Mouse (Mus musculus) erythroblast, embryonic 14.5 days (primary cell): ENCODE measurements around the gene C530025M09Rik. TPM values are rescaled to one million over a fixed set of nuclear protein-coding genes. Genes with fewer than 3 reads are reported as not detected.

Experiments
- H3K27me3 ChIP-seq: 2 replicates; pipeline ENCODE4 v1.6.1; 2012; ENCODE audit warnings: inconsistent platforms; ENCODE audit not compliant: control insufficient read depth
- H3K36me3 ChIP-seq: 2 replicates; pipeline ENCODE4 v1.6.1; 2012; ENCODE audit warnings: mild to moderate bottlenecking, inconsistent platforms; ENCODE audit not compliant: control insufficient read depth
- H3K4me1 ChIP-seq: 2 replicates; pipeline ENCODE4 v1.6.1; 2012; ENCODE audit warnings: inconsistent platforms; ENCODE audit not compliant: control insufficient read depth
- H3K4me3 ChIP-seq: replicated peaks from 2 replicates; pipeline ENCODE3; 2012; ENCODE audit warnings: moderate library complexity, mild to moderate bottlenecking, inconsistent platforms
- H3K9me3 ChIP-seq: 2 replicates; pipeline ENCODE4 v1.6.1; 2012; ENCODE audit warnings: low read length, inconsistent platforms, mixed read lengths; ENCODE audit not compliant: control insufficient read depth
- GATA1 ChIP-seq: IDR thresholded peaks from 2 replicates; pipeline ENCODE4 v1.6.1; 2012; ENCODE audit warnings: low read length, inconsistent platforms, mixed read lengths
- TAL1 ChIP-seq: IDR thresholded peaks from 3 replicates; pipeline ENCODE4 v1.6.1; 2012; ENCODE audit warnings: low read length, inconsistent platforms, mixed read lengths
- polyA plus RNA-seq: library from polyadenylated mRNA; stranded (reverse); fragments of >175 nt; gene quantifications from 2 replicates; pipeline ENCODE4 v1.2.3, GENCODE M21; 2012

Gene C530025M09Rik
- polyA plus RNA-seq, 1 experiment: not detected

DNA sequence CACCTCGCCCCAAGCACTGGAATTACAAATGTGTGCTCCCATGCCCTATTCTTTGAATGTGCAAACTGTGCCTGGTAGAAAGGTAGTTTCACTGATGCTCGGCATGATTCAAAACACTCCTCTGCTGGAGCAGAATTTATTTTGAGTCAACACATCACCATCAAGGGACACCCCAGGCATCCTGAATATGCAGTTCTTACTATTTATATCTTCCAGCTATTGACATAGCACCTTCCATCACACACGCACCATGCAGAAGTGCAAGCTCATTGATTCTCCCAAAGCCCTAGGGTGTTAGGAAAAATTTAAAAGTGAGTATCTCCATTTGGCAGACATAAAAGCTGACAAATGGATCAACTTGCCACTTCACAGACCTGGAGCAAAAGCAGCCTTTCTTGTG, 12.6 kb downstream of the C530025M09Rik start:
- H3K9me3 ChIP-seq: peaks cover 8% of the 10 kb centered on the region; the same call in 1 of the 2 replicates
- no peaks in the 10 kb centered on the region for H3K4me1 ChIP-seq
- no peaks in the 10 kb centered on the region for H3K36me3 ChIP-seq
- no peaks in the 10 kb centered on the region for H3K27me3 ChIP-seq
- no peak for TF ChIP-seq TAL1
- H3K4me3 ChIP-seq: no peak overlapping the region

DNA sequence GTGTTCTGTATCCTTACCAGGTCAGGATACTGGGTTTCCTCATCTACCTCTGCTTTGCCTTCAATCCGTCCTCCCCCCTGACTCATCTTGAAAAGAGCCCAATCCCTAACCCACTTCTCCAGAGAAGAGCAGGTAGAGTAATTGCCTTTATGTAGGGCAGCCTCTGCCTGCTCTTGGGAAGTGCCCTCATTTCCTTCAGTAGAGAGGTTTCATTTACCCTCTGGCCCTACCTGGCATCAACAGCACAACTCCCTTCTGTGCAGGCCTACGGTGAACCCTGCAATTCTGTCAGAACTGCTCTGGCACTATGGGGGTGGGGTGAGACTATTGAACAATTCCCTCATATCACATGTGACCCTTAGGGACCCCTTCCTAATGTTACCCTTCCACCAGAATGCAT, 18.1 kb downstream of the C530025M09Rik start:
- Histone ChIP-seq H3K4me1 (no peaks in the 10 kb centered on the region), H3K4me3 (no peak overlapping the region), H3K9me3 (peaks cover 14% of the 10 kb centered on the region), H3K27me3 (no peaks in the 10 kb centered on the region), H3K36me3 (no peaks in the 10 kb centered on the region)
- TF ChIP-seq TAL1 (no peak), GATA1 (no peak)

DNA sequence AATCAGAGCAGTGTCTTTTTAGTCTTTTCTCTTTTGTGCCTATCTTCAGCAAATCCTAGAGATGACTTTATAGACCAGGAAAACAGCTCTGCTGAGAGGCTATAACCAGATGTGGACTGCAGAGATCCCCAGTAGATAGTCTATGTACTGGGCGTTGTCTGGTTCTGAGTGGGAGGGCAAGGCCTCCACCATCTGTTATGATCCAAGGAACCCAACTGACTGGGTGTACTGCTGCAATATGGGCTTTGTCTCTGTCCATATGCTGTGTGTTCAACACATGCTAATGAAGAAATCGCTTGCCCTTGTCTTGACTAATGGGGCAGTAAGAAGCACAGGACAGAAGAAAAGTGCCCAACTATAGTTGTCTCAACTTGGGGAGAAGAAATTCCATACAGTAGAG, 25.8 kb downstream of the C530025M09Rik start:
- Histone ChIP-seq H3K4me3 (no peak overlapping the region), H3K36me3 (no peaks in the 10 kb centered on the region), H3K4me1 (no peaks in the 10 kb centered on the region), H3K27me3 (no peaks in the 10 kb centered on the region), H3K9me3 (peaks cover 14% of the 10 kb centered on the region)
- no peak for TF ChIP-seq GATA1
- no peak for TF ChIP-seq TAL1

DNA sequence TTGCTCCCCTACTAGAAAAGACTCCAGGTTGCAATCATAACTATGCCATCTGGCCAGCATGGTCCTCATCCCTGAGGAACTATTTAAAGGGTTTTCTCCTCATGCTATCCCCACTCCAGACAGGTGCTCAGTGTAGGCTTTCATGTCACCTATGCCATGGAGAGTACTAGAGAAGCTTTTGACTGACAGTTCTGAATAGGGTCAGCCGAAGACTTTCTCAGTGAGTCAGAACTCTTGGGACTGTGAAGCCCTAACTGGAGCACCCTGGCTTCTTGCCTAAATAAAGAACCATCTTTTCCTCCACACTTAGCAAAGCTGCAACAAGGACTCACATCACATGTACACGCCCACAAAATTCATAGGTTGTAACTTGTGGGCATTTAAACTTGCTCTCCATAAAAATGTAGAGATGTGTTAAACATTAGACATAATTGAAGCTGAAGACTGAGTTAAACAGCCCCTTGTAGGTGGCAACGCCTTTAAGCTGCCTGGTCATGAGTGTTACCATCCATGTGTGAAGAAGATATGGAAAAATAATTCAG, 26.3 kb downstream of the C530025M09Rik start:
- no peak overlapping the region for H3K4me3 ChIP-seq
- no peaks in the 10 kb centered on the region for H3K36me3 ChIP-seq
- TF ChIP-seq GATA1 (no peak), TAL1 (no peak)
- no peaks in the 10 kb centered on the region for H3K4me1 ChIP-seq
- no peaks in the 10 kb centered on the region for H3K27me3 ChIP-seq
- peaks cover 10% of the 10 kb centered on the region for H3K9me3 ChIP-seq

DNA sequence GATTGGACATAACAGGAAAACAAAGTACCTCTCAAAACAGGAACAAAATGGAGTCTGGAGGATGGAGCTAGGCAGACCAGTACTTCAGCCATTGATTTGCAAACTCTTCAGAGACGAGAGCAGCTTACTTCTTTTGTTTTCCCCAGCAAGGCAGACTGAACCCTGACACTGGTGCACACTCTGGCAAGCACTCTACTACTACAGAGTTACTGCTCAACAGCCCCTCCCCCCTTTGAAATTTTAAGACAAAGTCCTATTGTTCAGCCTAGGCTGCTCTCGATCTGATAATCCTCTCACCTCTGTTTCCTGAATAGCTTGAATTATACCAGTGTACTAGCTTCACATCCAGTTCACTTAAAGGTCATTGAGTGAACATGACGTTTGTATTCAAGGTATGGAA, 32.4 kb downstream of the C530025M09Rik start:
- TF ChIP-seq GATA1 (no peak), TAL1 (no peak)
- no peak overlapping the region for H3K4me3 ChIP-seq
- H3K4me1 ChIP-seq: no peaks in the 10 kb centered on the region
- peaks cover 3% of the 10 kb centered on the region for H3K9me3 ChIP-seq
- H3K36me3 ChIP-seq: no peaks in the 10 kb centered on the region
- no peaks in the 10 kb centered on the region for H3K27me3 ChIP-seq

Other genes with a start within 250 kb of the C530025M09Rik start
- gene Syndig1, start 2.0 kb downstream of the C530025M09Rik start, polyA plus RNA-seq: not detected in 2 replicates